26 mouse cellular contexts compared by ENCODE assay signal in the genomic region with DNA sequence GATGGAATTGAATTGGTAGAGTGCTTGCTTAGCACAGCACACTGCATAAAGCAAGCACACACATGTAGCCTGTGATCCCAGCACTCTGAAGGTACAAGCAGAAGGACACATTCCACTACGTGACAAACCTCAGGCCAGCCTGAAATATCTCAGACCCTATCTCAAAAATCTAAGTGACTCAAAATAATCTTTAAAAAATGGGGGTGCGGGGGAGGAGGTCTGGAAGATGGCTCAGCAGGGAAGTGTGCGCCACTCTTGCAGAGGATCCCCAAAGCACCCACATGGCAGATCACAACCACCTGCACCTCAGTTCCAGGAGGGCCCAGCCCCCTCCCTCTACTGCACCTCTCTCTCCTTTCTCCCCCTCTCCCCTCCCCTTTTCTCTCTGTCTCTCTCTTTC. TPM values are rescaled to one million over a fixed set of nuclear protein-coding genes. Genes with fewer than 3 reads are reported as not detected.
"Had no signal": no experiment of that assay in that cellular context is flagged by ENCODE, and none has a peak within 500 bp of the region (broad histone marks: within the 10 kb centered on the region; RNA-seq: fewer than 3 reads in every experiment).

No protein-coding gene starts in this region.

- DNase-seq: gastrocnemius, postnatal 14 days; gastrocnemius, postnatal 36 days; heart, adult 18-20 months; heart, postnatal 14 days; heart, postnatal 36 days; kidney, adult 18-20 months; kidney, adult 8-10 months; kidney, postnatal 10 days; kidney, postnatal 4 days; liver; liver, embryonic 13.5 days had no signal

- H3K4me3 ChIP-seq: heart, embryonic 13.5 days; heart, embryonic 15.5 days; hindbrain, embryonic 13.5 days; hindbrain, embryonic 15.5 days; intestine, embryonic 15.5 days; layer of hippocampus, adult 2 months; left cerebral cortex, adult 2 months; limb, embryonic 10.5 days; limb, embryonic 12.5 days; liver, embryonic 13.5 days; liver, embryonic 15.5 days had no signal

- H3K9me3 ChIP-seq: heart, embryonic 13.5 days; heart, embryonic 15.5 days; hindbrain, embryonic 13.5 days; hindbrain, embryonic 15.5 days; intestine, embryonic 15.5 days; limb, embryonic 10.5 days; limb, embryonic 12.5 days; liver, embryonic 13.5 days; liver, embryonic 15.5 days had no signal

- ATAC-seq: inflammation-experienced regulatory T-cells, adult 6 months; intestine, embryonic 15.5 days; intestine, postnatal 0 days had no signal

- H3K9ac ChIP-seq: heart, embryonic 13.5 days; heart, embryonic 15.5 days; hindbrain, embryonic 13.5 days; hindbrain, embryonic 15.5 days; intestine, embryonic 15.5 days; limb, embryonic 12.5 days; liver, embryonic 13.5 days; liver, embryonic 15.5 days had no signal

- H3K4me2 ChIP-seq: heart, embryonic 11.5 days; heart, embryonic 13.5 days; heart, embryonic 15.5 days; hindbrain, embryonic 13.5 days; hindbrain, embryonic 15.5 days; intestine, embryonic 15.5 days; limb, embryonic 12.5 days; liver, embryonic 11.5 days; liver, embryonic 15.5 days had no signal

- H3K27me3 ChIP-seq: heart, embryonic 13.5 days; heart, embryonic 15.5 days; intestine, embryonic 15.5 days had no signal

- H3K27ac ChIP-seq: heart, embryonic 13.5 days; heart, embryonic 15.5 days; hindbrain, embryonic 13.5 days; hindbrain, embryonic 15.5 days; intestine, embryonic 15.5 days; layer of hippocampus, adult 2 months; left cerebral cortex, adult 2 months; limb, embryonic 10.5 days; limb, embryonic 12.5 days; liver, embryonic 13.5 days; liver, embryonic 15.5 days had no signal

RNA-seq across cellular contexts. Expression of gene Cldn6, which starts 7.5 kb away (rescaled TPM):
- polyA plus RNA-seq: heart, postnatal 0 days; inflammation-experienced regulatory T-cells, adult 6 months had no signal

RNA-seq across cellular contexts. Expression of gene Bicdl2, which starts 11.2 kb away (rescaled TPM):
- polyA plus RNA-seq: hindbrain, embryonic 15.5 days; liver, embryonic 15.5 days had no signal
